Mouse (Mus musculus) A20 (cell line): ENCODE data around the gene Mvk.
A peak's percentile ranks its signal among the peaks of the same experiment; 100 is the strongest.

Experiments
- DNase-seq: peaks from one replicate; pipeline ENCODE4 v3.0.0-alpha.2; 2011; ENCODE audit warnings: low read depth, low spot score

The Mvk gene

GRCm38 (mm10) chr5:114456995-114457605 is 13.0 kb downstream of the Mvk start:
- DNase-seq = no peak

DNA sequence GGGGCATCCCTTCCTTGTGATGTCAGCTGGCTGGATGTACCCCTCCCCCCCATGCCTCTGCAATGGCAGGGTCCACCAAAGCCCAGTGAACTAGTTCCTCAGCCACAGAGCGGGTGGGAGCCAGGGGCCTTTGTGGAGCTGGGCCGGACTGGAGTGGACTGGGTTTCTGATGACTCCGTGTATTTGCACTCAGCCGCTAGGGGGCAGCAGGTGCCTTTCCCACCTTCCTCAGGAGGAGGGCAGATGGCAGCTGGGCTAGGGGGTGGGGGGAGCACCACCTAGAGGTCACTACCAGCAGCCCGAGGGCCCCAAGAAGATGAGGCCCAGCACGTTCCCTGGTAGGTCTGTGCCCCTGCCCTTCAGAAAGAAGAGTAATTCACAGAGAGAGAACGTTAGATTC is 17.2 kb downstream of the Mvk start:
- DNase-seq = peak; percentile 83

DNA sequence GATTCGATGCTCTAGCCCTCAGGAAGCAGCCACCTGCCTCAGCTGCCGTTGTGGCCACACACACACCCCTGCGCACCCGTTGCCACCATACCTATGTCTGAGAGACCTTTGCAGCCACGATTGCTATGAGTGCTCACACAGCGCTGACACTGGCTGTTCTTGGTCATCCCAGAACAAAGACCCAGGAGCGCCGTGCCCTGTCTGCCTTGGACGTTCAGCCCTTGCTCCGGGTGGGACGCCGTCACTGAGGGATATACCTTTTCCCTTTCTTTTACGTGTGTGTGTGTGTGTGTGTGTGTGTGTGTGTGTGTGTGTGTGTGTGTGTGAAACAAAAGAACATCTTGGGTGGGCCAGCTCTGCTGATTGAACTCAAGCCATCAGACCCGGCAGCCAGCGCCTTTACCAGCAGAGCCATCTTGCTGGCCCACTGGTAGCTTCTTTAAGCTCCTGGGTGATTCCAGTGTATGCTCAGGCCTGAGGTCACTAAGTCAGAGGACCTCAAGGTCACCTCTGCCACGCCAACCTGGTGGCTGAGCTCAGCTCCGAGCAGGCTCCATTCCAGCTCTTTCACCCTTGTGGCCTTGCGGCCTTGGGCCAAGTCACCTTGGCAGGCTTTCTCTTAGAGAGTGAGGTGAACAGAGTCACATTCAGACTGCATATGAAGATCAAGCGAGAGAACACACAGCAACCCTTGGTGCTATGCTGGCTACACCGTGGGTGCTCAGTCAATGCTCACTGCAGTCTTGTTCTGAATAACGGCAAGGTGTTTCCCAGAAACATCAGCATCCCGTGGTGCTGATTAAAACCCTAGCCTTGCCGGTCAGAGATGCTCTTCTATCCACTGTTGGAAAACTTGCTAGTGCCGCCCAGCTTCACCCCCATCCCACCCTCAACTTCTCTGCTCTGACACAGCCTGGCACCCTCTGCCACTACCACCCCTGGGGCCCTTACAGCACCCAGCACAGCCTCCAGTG is 18.3 kb downstream of the Mvk start:
- no peak for DNase-seq

DNA sequence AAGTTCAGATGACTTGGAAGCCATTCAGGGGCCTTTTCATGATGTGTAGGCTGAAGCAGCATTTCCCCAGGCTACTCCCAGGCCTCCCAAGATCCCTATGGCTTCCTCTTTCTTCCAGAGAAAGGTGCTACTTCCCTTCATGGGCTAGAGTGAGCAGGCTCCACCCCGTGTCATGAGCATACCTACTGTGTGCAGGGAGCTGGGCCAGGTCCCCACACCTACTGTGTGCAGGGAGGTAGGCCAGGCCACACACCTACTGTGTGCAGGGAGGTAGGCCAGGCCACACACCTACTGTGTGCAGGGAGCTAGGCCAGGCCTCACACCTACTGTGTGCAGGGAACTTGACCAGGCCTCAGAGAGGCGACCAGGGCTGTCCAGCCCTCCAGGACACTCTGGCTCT is 20.5 kb downstream of the Mvk start:
- no peak for DNase-seq

DNA sequence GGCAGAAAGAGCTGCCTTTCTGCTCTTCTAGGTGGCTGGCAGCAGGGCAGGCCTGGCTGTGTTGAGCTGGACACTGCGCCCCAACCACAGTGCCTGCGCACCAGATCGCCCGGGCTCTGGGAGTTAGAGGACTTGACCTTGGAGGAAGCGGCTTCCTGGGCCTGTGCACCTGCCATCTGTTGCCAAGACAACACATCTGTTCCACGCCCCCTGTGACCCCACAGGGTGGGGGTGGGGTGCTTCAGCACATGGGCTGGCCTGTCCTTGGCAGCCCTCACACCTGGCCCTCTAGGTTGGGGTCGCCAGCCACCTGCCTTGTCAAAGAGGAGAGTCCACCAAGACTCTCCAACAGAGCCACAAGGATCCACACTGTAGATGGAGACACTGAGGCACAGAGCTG is 21.6 kb downstream of the Mvk start:
- DNase-seq = no peak

DNA sequence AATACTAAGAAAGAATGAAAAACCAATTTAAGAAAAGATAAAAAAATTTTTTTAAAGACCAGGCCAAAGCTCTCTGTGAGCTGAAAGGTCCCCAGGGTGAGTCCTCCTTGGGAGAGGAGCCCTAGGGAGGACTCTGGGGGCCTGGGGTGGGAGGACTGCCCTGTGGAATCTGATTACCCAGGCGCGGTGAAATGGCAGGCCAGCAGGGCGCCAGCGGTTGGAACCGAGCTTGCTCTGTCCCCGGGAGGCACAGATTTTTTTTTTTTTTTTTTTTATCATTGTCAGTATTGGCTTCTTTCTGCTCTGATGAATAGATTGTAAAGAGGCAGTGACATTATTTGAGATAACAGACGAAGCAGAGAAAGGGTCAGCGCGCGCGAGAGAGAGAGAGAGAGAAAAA is 22.9 kb downstream of the Mvk start:
- DNase-seq = no peak

DNA sequence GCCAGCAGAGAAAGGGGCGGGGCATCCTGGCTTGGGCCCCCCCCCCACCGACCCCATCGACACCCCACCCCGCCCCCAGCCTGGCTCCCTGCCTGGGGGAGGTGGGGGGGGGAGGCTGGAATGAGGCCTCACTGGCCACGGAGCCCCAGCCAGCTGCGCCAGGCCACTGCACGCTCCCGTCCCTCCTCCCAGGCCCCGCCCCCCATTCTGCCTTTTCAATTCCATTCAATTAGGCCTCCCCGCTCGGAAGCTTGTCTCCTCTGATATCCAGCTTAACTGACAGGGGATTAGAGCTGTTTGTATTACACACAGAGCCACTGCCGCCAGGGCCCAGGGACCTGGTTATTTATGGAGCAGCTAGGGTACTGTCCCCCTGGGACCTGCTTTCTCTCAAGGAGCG is 23.4 kb downstream of the Mvk start:
- no peak for DNase-seq

DNA sequence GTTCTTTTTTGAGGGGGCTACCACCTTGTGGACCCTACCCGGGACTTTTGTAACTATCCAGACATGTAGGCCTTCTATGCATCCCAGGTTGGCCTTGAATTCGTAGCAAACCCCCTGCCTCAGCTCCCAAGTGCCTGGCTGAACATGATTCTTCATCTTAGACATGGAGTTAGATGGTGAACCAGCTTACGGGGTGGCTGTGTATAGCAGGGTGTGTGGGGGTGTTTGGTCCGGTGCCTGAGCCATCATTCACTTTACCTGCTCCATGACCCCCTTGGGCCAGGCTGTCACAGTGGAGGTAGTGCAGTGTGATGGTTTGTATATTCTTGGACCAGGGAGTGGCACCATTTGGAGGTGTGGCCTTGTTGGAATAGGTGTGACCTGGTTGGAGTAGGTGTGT is 23.9 kb downstream of the Mvk start:
- no peak for DNase-seq

DNA sequence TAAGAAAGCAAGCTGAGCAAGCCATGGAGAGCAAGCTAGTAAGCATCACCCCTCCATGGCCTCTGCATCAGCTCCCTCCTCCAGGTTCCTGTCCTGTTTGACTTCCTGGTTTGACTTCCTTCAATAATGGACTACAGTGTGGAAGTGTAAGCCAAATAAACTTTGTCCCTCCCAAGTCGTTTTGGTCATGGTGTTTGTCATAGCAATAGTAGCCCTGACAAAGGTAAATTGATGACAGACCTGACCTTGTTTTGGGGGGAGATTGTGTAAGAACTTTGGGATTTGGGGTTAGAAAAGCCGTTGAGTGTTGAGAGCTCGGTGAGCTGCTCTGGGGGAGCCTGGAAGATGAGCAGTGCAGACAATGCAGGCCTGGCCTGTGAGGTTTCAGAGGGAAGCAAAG is 26.3 kb downstream of the Mvk start:
- no peak for DNase-seq

GRCm38 (mm10) chr5:114474741-114475491 is 30.8 kb downstream of the Mvk start:
- DNase-seq = no peak

DNA sequence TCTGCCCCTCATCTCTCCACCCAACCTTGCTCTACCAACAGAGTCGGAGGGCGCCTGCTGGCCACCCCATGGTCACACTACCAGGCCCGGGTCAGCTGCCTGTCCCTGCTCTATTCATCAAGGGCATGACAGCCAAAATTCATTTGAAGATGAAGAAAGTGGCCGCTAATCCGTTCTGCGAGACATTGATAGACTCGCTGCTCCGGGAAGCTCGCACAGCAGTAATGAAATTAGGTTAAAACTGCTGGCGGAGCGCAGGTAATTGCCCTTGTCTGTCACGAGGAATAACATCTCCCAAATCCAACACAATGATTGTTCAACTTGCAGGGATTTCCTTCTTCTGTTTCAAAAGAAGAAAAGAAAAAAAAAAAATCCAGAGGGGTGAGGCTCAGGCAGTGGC is 34.2 kb downstream of the Mvk start:
- DNase-seq = no peak

GRCm38 (mm10) chr5:114482587-114483011 is 38.5 kb downstream of the Mvk start:
- peak; percentile 93 for DNase-seq

GRCm38 (mm10) chr5:114485685-114486084 is 41.6 kb downstream of the Mvk start:
- DNase-seq = no peak

DNA sequence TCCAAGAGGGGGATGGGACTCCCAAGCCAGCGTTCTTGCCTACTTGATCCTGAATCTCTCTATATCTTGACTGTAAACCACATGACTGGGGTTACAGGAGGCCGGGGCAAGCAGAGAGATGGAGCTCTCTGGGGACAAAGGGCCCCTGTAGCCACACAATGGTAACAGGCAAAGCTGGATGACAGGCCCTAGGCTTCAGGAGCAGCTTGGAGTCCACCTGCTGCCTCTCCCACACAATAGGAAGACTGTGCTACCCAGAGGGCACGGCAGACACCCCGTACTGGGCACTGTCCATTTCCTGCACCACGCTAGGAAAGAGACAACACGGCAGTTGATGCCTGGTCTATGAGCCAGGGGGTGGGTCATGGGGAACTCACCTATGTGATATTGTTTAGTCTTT is 45.5 kb downstream of the Mvk start:
- DNase-seq = no peak

- no peak for DNase-seq
These were observed 46.2 kb downstream of the Mvk start for GRCm38 (mm10) chr5:114490241-114490640.

DNA sequence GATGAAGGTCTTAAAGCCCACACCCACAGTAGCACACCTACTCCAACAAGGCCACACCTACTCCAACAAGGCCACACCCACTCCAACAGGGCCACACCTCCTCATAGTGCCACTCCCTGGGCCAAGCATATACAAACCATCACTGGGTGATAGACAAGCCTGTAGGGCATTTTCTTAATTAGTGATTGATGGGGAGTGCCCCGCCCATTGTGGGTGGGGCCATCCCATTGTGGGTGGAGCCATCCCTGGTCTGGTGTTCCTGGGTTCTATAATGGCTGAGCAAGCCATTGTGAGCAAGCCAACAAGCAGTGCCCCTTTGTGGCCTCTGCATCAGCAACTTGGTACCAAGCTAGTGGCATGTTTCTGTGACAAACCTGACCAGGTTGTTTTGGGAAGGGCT is 50.7 kb downstream of the Mvk start:
- DNase-seq = no peak

- no peak for DNase-seq
These were observed 57.2 kb downstream of the Mvk start for GRCm38 (mm10) chr5:114501252-114501651.

DNA sequence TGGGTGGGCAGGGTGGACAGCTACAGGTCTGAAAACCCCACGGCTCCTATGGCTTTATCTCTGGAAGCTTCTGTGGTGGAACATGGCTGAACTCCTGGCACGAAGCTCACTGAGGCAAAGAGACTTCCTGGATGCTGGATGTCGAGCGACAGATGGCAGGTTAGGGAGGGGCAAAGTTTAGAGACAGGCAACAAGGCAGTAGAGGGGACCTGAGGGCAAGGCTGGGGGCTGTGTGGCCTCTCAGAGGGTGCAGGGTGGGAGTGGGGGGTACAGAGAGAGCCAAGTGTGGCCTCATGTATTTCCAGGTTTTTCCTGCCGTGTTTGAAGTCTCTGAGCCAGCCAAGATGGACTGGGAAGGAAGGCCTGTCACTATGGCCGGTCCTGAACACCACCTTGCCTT is 60.8 kb downstream of the Mvk start:
- DNase-seq = no peak

DNA sequence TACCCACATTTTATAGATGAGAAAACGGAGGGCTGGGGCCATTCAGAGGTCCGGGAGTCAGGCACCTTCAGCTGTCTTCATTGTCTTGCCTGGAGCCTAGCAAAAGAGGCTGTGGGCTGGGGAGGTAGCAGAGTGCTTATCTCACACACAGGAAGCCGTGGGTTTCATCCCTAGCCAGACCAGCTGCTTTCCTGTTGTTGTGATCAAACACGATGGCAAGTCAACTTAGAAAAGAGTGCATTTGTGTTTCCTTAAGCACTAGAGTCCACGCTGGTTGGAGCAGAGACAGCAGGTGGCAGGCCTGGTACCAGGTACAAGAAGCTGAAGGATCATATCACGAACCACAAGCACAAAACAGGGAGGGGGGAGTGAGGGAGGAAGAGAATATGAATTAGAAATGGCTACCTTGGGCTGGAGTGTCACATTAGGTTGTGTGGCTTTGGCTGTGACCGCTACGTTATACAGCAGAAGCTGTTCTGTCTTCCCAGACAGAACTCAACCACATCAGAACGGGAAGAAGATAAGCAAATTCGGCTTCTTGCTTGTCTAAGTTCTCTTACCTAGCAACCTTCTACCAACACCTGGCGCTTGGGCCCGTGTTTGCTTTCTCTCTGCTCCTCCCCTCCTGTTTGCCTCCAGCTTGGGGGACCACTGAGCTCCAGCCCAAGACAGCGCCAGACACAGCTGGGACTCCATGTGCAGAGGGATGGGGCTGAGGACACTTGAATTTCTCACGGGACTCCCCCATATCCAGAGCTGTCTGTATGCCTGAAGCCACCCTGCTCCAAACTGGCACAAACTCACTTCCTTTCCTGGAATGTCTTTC is 61.4 kb downstream of the Mvk start:
- DNase-seq = no peak

DNA sequence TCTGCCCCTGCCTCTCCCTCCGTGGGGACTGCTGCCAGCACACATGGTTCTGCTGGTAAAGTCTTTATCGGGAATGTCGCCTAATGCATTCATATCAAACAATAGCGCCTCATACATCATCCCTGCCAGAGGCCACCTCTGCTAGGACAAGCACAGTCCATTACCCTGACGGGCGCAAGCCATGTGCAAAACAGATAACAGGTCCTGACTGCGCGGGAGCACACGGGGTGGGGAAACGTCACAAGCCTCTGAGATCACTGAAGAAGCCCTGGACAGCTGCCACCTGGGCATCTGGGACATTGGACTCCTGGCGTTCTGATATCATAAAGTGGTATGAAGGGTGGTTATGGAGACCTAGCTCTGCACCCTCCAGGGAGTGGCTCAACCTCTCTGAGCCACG is 63.3 kb downstream of the Mvk start:
- DNase-seq = no peak

DNA sequence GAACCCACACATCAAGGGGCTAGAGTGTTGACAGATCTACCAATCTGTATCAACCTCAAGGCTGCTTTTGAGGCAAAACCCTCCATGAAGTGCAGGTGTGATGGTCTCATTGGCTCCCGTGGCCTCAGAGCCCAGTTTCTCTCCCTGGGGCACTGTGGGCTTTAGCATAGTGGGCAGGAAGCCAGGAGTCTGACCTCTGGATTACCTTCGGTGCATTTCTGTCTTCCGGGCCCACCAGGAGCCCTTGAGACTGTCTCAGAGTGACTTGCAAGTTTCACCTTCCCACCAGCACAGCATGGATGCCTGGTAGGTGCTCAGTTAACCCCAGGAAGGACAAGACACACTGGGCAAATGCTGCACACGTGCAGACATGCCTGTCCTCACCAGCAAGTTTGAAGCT is 63.9 kb downstream of the Mvk start:
- DNase-seq = no peak

- no peak for DNase-seq
These were observed 65.4 kb downstream of the Mvk start for GRCm38 (mm10) chr5:114509461-114509860.
